In the genomic region with DNA sequence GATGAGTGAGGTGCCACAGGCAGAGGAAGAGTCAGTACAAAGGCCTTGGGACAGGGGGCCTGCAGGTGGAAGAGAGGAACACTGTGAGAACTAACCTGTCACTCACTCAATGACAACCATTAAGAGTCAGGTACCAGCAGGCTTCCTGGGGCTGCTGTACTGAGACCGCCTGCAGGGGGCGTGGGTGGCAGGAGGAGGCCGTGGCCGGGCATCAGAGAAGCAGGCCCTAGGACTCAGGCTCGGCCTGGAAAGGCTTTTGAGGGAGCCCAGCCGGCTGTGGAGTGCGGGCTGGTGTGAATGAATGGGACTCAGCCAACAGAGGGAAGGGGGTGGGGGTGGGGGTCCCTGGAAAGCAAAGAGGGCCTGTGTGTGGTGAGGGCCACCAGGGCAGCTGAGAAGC, we compare ENCODE assay signal across 8 mouse cellular contexts.
A peak's percentile ranks its signal among the peaks of the same experiment; 100 is the strongest.
DNase-seq lines count a peak whose midpoint lies in the region; ATAC-seq lines count a peak whose summit lies in the region.

No protein-coding gene starts in this region.

- DNase-seq in gastrocnemius, postnatal 14 days, result peak; percentile 61
- DNase-seq in gastrocnemius, adult 8-10 months (ENCODE audit: low spot score in 2 of 2), result no peak
- DNase-seq in CD4-positive helper T cell, adult 2 months (ENCODE audit: low read depth, low spot score), result peak; percentile 23
- DNase-seq in cerebellum, adult 9-11 months, result peak; percentile 60
- peak; percentile 49 for DNase-seq in induced T-regulatory cell, adult 2 months (ENCODE audit: low read depth)
- peak; percentile 94 for DNase-seq in midbrain, embryonic 11.5 days (ENCODE audit: low spot score, missing footprints)
- peak; percentile 53 to 60 for DNase-seq in thymus, postnatal 36 days
- no peak for DNase-seq in yolk sac, embryonic 10.5 days (ENCODE audit: low spot score)

- intact Hi-C loops in gastrocnemius, postnatal 14 days (cut with DNase I; ENCODE audit: low total_unique reads), result no loop called here

- no peaks in the 10 kb centered on the region for H3K9me3 ChIP-seq in midbrain, embryonic 11.5 days (ENCODE audit: control insufficient read depth, low read length)

- peak overlapping the region; percentile 58 for H3K27ac ChIP-seq in midbrain, embryonic 11.5 days (ENCODE audit: low read depth, low read length)

- 4% methylated on average over 7 of the region's 7 CpGs for WGBS in midbrain, embryonic 11.5 days

- H3K27me3 ChIP-seq in midbrain, embryonic 11.5 days (ENCODE audit: control insufficient read depth, insufficient read depth, low read length), result no peaks in the 10 kb centered on the region

- ATAC-seq in midbrain, embryonic 11.5 days (ENCODE audit: low FRiP score), result no peak

- H3K36me3 ChIP-seq in midbrain, embryonic 11.5 days (ENCODE audit: control insufficient read depth, insufficient read depth, low read length), result no peaks in the 10 kb centered on the region

- H3K4me2 ChIP-seq in midbrain, embryonic 11.5 days, result no peak overlapping the region

- H3K4me1 ChIP-seq in midbrain, embryonic 11.5 days (ENCODE audit: control insufficient read depth, insufficient read depth, low read length), result peaks cover 45% of the 10 kb centered on the region

- no peak overlapping the region for H3K4me3 ChIP-seq in midbrain, embryonic 11.5 days (ENCODE audit: low read depth, low read length)

- no peak overlapping the region for H3K9ac ChIP-seq in midbrain, embryonic 11.5 days (ENCODE audit: low read length)

Comparison
In these comparisons a context has a peak if more than half of its experiments do, and no peak if none do; other contexts are left out.
1. DNase-seq: peak in gastrocnemius, postnatal 14 days (single experiment), CD4-positive helper T cell, adult 2 months (single experiment), cerebellum, adult 9-11 months (single experiment), induced T-regulatory cell, adult 2 months (single experiment), midbrain, embryonic 11.5 days (single experiment) and thymus, postnatal 36 days (2 of 2); none in gastrocnemius, adult 8-10 months (0 of 2) and yolk sac, embryonic 10.5 days (single experiment).